Mouse (Mus musculus) bone marrow, adult 2 months (tissue): ENCODE measurements around the gene Folr1. TPM values are rescaled to one million over a fixed set of nuclear protein-coding genes. Genes with fewer than 3 reads are reported as not detected.

Experiments
- H3K27ac ChIP-seq: fragments of 200-500 bp; 2 replicates; pipeline ENCODE4 v1.5.1; 2012; ENCODE audit warnings: low read depth, mild to moderate bottlenecking, control low read depth, inconsistent platforms, low read length; ENCODE audit not compliant: control insufficient read depth, poor library complexity, insufficient read depth
- H3K4me1 ChIP-seq: fragments of 200-500 bp; 2 replicates; pipeline ENCODE4 v1.6.1; 2011; ENCODE audit warnings: low read length; ENCODE audit not compliant: control insufficient read depth, insufficient read depth
- H3K4me3 ChIP-seq: fragments of 200-500 bp; replicated peaks from 2 replicates; pipeline ENCODE3; 2011; ENCODE audit warnings: mild to moderate bottlenecking, low read depth, low read length, control low read depth; ENCODE audit not compliant: control insufficient read depth
- CTCF ChIP-seq: fragments of 200-500 bp; IDR thresholded peaks from 2 replicates; pipeline ENCODE4 v1.5.1; 2011; ENCODE audit warnings: low read length, control low read depth; ENCODE audit not compliant: control insufficient read depth, insufficient read depth
- POLR2A ChIP-seq: fragments of 200-500 bp; IDR thresholded peaks from 2 replicates; pipeline ENCODE4 v1.6.1; 2011; ENCODE audit warnings: low read depth, mild to moderate bottlenecking, control low read depth, low read length, borderline replicate concordance; ENCODE audit not compliant: control insufficient read depth
- WGBS: fragments of 180-500 bp; shearing (Covaris S2); methylation state at CpG from one replicate; pipeline ENCODE4 v1.1.7; 2018; 5-methylcytosine and 5-hydroxymethylcytosine counted together
- polyA plus RNA-seq: library from polyadenylated mRNA; stranded (reverse); fragments of >200 nt; gene quantifications from 2 replicates; pipeline ENCODE4 v1.2.4, GENCODE M21; 2011; ENCODE audit warnings: low replicate concordance; ENCODE audit not compliant: missing spikeins, insufficient read depth, insufficient read length

Gene Folr1
- 6.8 TPM in 1 of 2 replicates, not detected in the other for polyA plus RNA-seq

DNA sequence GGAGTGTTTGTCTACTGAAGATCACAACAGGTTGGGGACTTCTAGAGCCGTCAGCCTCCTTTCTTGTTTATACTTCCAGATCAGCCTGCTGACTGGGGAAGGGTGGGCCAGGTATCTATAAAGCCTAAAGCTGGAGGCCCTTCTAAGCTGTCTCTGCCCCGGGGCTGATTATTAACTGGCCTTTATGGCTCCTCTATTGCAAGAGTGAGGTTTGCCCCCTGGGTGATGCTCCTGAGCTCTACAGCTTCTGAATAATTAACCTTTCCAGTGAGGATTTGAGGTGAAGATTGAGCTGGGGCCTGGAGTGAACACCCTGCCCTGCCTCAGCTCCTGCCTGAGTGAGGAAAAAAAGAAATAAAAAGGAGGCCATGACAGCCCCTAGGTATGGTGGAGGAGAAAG is at the start of gene Folr1:
TSS of gene Folr1 (minus strand) at position 160 of the 400 bp plus-strand sequence.
- Histone ChIP-seq H3K4me1 (no peaks in the 10 kb centered on the region; the same call in 1 of the 2 replicates), H3K4me3 (no peak within 1 kb of the TSS), H3K27ac (no peak within 1 kb of the TSS)
- TF ChIP-seq POLR2A (no peak), CTCF (no peak)
- 74% methylated on average over 2 of the region's 2 CpGs for WGBS

DNA sequence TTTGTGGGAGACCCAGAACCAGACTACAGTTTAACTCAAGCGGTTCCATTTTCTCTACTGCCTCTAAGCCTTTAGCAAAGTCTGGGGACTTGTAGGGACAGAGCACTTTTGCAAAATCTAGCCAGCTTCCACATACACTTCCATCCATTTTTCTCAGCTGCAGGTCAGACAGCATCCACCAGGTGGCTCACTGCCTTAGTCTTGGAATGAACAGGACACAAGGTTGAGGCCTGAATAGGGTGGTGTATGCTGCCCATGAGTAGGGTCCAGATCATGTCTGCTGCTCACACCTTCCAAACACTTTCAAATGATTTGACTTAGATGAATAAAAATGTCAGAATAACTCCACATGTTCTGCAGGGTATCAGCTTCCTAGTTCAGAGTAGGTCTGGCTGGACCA is 47.5 kb upstream of the Folr1 start:
- Histone ChIP-seq H3K4me1 (no peaks in the 10 kb centered on the region; the same call in 1 of the 2 replicates), H3K4me3 (no peak overlapping the region), H3K27ac (no peak overlapping the region)
- 31% methylated on average over 1 of the region's 1 CpGs for WGBS
- TF ChIP-seq POLR2A (no peak), CTCF (peak; percentile 76)

DNA sequence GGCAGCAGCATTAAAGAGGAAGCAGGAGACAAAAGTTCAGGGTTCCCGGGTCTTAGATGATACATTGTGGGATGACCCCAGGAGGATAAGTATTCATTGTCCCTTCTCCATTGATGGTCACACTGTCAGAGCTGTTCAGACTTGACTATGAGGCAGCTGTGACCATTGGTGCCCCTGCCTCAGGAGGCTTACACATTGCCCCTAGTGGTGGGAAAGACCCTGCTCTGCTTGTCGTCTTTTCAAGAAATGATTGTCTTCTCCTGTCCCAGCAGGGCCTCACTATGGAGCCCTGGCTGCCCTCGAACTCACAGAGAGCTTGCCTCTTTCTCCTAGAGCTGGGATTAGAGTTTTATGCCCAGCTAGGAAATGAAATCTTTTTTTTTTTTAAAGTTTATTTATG is 41.4 kb upstream of the Folr1 start:
- H3K4me3 ChIP-seq = no peak overlapping the region
- TF ChIP-seq CTCF = peak; percentile 28; the same call in 1 of the 2 replicates
- no peak for TF ChIP-seq POLR2A
- H3K27ac ChIP-seq = no peak overlapping the region
- H3K4me1 ChIP-seq = peaks cover 2% of the 10 kb centered on the region
- 80% methylated on average over 3 of the region's 3 CpGs for WGBS

DNA sequence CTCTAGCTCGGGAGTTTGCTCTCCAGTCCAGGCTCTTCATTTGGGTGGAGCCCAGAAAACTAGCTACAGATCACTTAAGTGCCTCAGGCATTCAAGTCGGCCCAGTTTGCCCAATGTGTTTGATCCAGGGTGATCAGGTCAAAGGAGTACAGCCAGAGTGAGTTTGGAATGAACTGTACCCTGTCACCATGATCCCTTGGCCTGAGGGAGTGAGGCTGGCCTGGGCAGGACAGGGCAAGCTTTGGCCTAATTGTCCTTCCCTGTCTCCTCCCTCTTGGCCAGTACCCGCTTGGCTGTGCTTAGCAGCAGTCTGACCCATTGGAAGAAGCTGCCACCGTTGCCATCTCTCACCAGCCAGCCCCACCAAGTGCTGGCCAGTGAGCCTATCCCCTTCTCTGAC is 39.5 kb upstream of the Folr1 start:
- peaks cover 4% of the 10 kb centered on the region; the same call in 1 of the 2 replicates for H3K4me1 ChIP-seq
- H3K4me3 ChIP-seq = no peak overlapping the region
- no peak overlapping the region for H3K27ac ChIP-seq
- 88% methylated on average over 4 of the region's 4 CpGs for WGBS
- TF ChIP-seq POLR2A (no peak), CTCF (no peak)

DNA sequence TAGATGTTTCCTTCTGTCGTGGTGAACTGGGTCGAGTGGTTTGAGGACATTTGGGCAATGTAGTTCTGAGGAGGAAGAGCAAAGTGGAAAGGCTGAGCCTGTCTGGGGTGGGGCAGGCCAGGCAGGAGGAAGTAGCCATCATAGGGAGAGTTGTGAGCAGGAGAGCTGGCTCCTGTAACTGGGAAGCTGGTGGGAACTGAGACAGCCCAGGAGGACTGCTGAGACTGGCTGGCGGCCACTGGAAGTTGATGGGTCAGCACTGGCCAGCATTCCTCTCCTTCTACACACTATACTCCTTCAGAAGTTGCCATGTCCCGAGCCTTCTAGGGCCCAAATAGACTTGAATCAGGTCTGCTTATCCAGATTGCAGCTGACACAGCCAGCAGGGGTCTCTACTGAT is 37.8 kb upstream of the Folr1 start:
- Histone ChIP-seq H3K4me3 (no peak overlapping the region), H3K27ac (peak overlapping the region; percentile 60), H3K4me1 (peaks cover 4% of the 10 kb centered on the region; the same call in 1 of the 2 replicates)
- 24% methylated on average over 4 of the region's 4 CpGs for WGBS
- TF ChIP-seq CTCF = no peak
- TF ChIP-seq POLR2A = no peak

DNA sequence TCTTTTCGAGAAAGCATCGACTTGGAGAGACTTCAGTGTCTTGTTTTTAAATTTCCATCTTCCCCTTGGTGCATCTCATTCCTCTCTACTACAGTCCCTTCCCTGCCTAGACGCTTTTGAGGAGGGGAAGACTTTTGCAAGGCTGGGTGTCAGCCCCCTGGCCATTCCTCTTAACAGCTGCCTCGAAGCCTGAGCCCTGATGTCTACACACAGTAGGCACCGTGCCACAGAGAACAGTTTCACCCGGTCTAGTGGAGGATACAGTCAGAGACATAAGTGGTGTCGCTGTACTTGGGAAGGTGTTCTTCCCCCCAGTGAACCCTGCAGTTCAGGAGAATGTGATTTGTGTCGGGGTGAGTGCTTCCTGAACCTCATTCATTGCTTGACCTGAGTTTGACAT is 36.1 kb upstream of the Folr1 start:
- peak overlapping the region; percentile 82 for H3K4me3 ChIP-seq
- peaks cover 4% of the 10 kb centered on the region; the same call in 1 of the 2 replicates for H3K4me1 ChIP-seq
- WGBS = 2% methylated on average over 8 of the region's 8 CpGs
- peak overlapping the region; percentile 99 for H3K27ac ChIP-seq
- TF ChIP-seq CTCF (no peak), POLR2A (no peak)

DNA sequence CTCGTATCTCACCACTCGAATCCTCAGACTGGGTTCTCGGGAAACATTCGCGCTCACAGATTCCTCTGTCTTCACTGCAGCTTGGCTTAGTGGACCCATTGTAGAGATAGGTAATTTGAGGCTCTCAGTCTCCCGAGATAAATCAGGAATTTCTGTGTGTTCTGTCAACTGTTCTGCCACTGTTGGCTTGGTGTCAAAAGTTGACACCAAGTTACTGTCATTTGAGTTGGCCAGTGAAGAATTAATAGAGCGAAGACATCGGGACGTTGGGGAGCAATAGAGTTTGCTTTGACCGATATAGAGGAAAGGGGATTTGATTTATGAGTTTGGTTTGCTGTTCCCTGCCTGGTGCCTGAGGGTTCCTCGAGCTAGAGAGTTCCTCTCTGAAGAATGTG is 35.7 kb upstream of the Folr1 start, which contains the start of gene Tomt:
TSS of gene Tomt (minus strand) at position 73 of the 395 bp plus-strand sequence.
- Histone ChIP-seq H3K27ac (peak within 1 kb of the TSS; percentile 99), H3K4me1 (peaks cover 4% of the 10 kb centered on the region; the same call in 1 of the 2 replicates), H3K4me3 (peak within 1 kb of the TSS; percentile 82)
- TF ChIP-seq CTCF = no peak
- no peak for TF ChIP-seq POLR2A
- WGBS = under 1% methylated on average over 11 of the region's 11 CpGs

DNA sequence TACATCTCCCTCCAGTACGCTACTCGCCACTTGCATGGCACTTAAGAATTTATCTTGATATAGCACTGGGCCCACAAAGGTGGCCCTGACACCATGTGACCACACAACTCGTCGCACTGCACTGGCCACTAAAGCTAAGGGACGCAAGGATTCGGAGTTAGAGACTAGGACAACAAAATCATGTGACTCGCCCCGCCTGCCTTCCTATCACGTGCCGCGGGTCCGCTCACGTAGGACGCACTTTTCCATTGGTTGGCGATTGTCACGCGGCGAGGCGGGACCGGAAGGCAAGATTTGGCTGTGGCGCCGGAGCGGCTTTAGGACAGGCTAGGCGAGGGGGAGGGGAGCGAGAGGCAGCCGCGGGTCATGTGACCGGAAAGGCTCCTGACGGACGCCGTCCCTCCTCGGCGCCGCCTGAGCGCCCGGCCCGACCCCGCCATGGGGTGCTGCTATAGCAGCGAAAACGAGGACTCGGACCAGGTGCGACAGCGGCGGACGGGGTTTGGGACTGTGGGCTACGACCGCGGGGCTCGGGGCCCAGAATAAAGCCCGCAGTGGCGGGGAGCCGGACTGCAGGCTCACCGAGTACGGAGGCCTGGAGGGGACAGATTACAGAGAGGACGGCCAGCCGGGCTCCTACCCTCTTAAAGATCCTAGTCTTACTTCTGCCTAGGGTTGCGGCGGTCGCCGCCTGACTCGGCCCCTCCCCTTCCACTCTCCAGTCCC is 35.1 kb upstream of the Folr1 start, which contains the start of gene Lamtor1:
TSS of gene Lamtor1 (plus strand) at position 344 of the 726 bp plus-strand sequence.
- peak within 1 kb of the TSS; percentile 99 for H3K27ac ChIP-seq
- under 1% methylated on average over 61 of the region's 61 CpGs for WGBS
- peak within 1 kb of the TSS; percentile 82 for H3K4me3 ChIP-seq
- peaks cover 4% of the 10 kb centered on the region; the same call in 1 of the 2 replicates for H3K4me1 ChIP-seq
- TF ChIP-seq POLR2A (peak; percentile 64; the same call in 1 of the 2 replicates), CTCF (no peak)

DNA sequence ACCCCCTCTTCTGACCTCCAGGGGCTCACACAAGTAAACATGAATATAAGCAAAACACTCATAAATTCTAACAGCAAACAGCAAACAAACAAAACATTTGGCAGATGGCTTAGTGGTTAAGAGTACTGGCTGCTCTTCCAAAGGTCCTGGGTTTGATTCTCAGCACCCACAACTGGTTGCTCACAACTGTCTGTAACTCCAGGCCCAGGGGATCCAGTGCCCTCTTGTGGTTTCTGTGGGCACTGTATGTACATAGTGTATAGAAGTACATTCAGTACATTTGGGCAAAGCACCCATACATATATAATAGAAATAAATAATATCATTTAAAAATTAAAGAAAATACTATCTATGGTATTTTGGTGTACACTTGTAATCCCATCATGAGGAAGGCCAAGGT is 32.3 kb upstream of the Folr1 start:
- Histone ChIP-seq H3K4me3 (no peak overlapping the region), H3K4me1 (peaks cover 6% of the 10 kb centered on the region), H3K27ac (no peak overlapping the region)
- no peak for TF ChIP-seq CTCF
- no peak for TF ChIP-seq POLR2A
